Mouse (Mus musculus) kidney, adult 9 months (tissue): Measurements from ENCODE around the gene Naa25.
"Not testable (repeated sequence)": the region's sequence is repeated elsewhere in the genome, so short reads cannot be mapped to it uniquely, and the experiment has no call there.

Source experiments
- DNase-seq: peaks from one replicate; pipeline ENCODE4 v3.0.0; 2022

Gene Naa25

DNA sequence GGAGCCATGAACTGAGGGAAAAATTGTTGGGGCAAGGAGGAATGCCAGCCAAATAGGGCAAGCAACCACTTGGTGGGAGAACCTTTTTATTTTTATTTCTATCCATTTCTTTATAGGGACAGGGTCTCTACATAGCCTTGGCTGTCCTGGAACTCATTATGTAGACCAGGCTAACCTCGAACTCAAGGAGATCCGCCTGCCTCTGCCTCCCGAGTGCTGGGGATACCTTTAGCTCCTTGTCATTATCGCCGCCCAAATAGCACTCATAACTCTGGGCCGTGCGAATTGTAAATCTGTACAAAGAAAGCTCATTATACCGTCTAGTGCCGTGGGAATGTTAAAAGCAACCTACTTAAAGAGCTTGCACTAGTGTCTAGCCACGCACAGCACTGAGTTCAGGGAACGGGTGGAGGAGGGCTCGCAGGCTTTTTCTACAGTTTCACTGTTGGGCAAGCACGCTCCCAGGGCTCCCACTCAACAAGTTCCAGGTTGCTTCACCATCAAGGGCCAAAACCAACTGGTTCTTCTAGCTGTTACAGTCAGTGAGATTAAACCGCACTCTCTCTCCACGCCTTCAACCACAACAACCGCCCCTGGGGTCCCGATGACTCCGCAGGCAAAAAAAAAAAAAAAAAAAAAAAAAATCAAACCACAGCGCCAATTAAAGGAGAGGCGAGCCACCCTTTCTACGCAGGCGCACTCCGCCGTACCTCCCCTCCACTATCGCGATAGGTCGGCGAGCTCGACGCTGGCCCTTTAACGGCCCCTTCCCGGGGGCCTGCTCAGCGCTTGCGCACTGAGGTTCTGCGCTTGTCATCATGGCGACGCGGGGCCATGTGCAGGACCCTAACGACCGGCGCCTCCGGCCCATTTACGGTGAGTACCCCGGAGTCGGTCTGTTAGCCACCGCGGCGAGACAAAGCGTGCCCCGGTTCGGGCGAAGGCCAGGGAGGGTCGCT, at the start of gene Naa25:
Gene Naa25, plus strand, starts transcription at position 750 of the 959 bp plus-strand sequence.
- peak; percentile 95 for DNase-seq

- no peak for DNase-seq
Observed at GRCm38 (mm10) chr5:121359229-121359628, 38.5 kb upstream of the Naa25 start.

DNA sequence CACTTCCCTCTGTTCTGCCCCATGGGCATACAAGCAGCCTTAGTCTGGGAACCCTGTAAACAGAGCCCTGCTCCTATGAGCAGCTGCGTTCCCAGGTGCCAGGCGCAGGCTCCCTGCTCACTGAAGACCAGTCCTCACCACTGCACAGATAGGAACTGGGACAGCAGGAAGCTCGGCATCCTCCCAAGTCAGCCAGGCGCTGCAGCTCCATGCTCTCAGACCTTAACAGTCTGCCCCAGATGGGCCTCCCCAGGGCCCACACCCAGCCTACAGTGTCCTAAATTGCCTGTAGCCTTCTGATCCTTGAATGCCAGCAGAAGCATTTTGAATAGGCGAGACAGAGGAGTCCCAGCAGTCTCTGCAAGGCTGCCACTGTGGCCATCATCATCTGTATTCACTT, 36.0 kb upstream of the Naa25 start:
- DNase-seq = no peak

DNA sequence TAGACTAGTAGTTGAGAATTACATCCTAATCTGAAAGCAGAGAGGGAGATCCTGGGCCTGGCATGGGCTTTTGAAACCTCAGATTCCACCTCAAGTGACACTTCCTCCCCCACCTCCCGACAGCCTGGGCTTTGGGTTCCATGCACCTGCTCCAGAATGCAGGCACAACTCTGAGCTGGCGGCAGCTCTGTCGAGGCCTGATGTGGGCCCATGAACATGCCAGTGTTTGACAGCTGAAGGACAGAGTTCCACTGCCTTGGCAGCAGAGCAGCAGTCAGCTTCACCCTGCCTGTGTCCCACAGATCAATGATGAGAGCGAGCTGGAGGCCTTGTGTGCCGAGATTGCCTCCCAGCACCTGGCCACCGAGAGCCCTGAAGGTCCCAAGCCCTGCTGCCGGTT, 34.3 kb upstream of the Naa25 start:
- DNase-seq = no peak

- DNase-seq = no peak
Observed at GRCm38 (mm10) chr5:121366449-121367225, 31.1 kb upstream of the Naa25 start.

- DNase-seq = no peak
Observed at GRCm38 (mm10) chr5:121367255-121367654, 30.5 kb upstream of the Naa25 start.

GRCm38 (mm10) chr5:121371712-121372111, 26.0 kb upstream of the Naa25 start:
- no peak for DNase-seq

GRCm38 (mm10) chr5:121374790-121375189, 22.9 kb upstream of the Naa25 start:
- no peak for DNase-seq

GRCm38 (mm10) chr5:121376972-121377371, 20.8 kb upstream of the Naa25 start:
- DNase-seq = not testable (repeated sequence)

- DNase-seq = no peak
Observed at GRCm38 (mm10) chr5:121378678-121379256, 19.0 kb upstream of the Naa25 start.

- no peak for DNase-seq
Observed at GRCm38 (mm10) chr5:121380692-121381091, 17.0 kb upstream of the Naa25 start.

GRCm38 (mm10) chr5:121383857-121384756, 13.6 kb upstream of the Naa25 start:
- DNase-seq = peak; percentile 38

DNA sequence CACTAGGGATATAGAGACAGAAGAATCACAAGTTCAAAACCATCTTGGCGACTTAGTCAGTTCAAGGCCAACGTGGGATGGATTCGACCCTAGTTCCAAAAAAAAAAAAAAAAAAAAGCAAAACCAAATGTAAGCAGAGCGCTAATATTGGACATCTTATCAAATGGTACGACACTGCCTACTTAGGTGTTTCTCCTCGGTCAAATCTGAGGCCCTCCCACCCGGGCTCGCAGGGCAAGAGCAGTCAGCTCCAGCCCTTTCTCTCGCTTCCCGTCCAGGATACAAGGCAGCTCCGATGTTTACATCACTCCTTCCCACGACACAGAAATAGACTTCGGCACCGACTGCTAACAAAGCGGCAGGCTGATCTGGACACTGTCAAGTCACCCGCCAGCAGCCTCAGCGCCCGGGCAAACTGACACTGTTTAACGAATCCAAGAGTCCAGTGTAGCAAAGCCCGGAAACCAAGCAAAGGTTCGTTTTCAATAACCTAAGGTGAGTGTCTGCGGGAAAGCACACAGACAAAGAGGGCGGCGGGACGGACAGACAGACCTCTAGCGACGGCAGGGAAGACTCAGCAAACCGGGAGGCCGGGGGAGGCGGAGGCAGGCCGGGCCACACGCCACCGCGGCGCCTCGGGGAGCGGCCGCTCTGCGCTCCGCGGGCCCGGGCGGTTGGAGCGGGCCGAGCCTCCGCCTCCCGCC, 12.8 kb upstream of the Naa25 start:
- peak; percentile 71 for DNase-seq

GRCm38 (mm10) chr5:121385461-121386119, 12.1 kb upstream of the Naa25 start, which contains the start of gene Trafd1:
Trafd1 (minus strand) TSS chr5:121385632.
- peak; percentile 96 for DNase-seq

DNA sequence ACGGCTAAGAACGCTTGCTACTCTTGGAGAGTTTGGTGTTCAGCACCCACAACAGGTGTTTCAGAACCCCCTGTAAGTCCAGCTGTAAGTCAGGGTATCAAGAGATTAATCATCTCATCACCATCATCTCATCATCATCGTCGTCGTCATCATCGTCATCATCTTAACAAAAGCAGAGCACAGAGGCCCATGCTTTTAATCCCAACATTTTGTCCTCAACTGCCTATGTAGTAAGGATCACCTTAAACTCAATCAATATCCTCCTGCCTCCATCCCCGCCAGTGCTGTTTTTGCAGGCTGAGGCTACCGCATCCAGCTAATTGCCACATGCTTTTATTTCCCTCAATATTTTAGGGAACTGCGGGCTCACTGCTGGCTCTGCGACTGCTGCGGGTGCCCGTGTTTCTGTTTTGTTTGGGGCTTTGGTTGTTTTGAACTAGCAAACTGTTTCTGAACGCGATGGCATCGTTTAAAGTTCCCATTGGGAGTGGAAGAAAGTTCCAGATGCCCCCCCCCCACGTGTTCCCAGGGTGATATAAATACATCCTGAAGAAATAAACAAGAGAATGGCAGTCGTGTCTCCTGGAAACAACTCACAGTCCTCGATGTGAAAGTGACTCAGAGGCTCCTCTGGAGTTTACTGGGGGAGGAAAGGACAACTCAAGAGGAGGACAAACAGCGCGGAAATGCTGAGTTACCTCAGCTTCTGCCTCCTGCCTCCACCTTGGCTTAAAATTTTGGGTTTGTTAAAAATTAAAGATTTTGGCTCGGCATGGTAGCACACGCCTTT, 11.4 kb upstream of the Naa25 start:
- no peak for DNase-seq

GRCm38 (mm10) chr5:121387126-121387525, 10.6 kb upstream of the Naa25 start:
- no peak for DNase-seq

- DNase-seq = no peak
Observed at GRCm38 (mm10) chr5:121389106-121389505, 8.6 kb upstream of the Naa25 start.

DNA sequence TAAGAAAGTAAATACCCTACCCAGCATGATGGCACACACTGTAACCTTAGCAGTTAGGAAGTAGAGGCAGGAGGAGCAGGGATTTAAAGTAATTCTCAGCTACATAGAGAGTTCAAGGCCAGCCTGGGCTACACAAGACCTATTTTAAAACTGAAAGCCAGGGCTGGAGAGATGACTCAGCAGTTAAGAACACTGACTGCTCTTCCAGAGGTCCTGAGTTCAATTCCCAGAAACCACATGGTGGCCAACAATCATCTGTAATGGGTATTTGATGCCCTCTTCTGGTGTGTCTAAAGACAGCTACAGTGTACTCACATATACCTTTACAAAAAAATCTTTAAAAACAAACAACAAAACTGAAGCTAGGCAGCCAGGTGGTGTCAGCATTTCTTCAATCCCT, 8.0 kb upstream of the Naa25 start:
- DNase-seq = no peak

DNA sequence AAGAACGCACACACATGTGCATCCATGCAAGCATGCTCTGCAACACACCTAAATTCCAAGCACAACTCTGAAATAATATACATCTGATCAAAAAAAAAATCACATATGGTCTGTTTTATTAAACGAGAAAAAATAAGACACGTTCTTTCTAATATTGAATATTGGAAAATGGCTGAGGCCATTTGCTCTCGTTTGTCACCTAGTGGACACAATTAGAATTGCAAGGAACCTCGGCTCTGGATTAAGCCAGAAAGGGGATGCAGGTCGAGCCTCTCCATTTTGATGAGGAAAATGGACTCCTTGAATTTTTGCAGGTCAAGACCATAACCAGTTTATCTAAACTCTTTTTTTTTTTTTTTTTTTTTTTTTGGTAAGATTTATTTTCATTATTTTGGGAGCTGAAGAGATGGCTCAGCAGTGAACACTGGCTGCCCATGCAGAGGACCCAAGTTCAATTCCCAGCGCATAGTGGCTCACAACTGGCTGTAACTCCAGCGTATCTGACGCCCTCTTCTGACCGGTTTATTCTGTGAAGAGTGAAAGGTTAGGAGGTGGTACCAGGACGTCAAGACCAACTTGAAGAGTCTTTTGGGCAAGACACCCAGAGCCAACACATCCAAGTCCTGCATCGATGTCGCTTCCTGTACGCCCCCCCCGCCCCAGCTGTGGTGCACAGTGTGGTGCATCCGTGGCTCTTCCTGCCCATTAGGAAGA, 4.9 kb upstream of the Naa25 start:
- peak; percentile 61 for DNase-seq
